10 mouse cellular contexts compared by ENCODE assay signal in the genomic region with DNA sequence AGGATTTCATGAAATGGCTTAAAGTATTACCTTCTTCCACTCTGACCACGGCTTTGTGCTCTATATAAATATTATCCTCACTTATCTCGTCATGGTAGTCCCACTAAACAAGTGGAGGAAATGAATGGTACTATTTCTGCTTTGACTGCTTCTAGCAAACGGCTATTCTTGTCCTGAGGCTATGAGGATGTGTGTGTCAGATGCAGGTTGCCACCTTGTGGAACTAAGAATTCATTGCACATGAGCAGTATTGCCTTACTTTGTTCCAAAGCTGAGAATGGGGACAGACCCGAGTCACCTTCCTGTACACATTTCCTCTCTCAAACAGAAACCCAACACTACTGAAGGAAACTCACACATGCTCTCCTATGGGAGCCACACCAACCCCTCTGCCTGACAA.
DNase-seq lines count a peak whose midpoint lies in the region; ATAC-seq and TF ChIP-seq lines count a peak whose summit lies in the region.
"Had no signal": no experiment of that assay in that cellular context is flagged by ENCODE, and none has a peak within 500 bp of the region (broad histone marks: within the 10 kb centered on the region; RNA-seq: fewer than 3 reads in every experiment).

No protein-coding gene starts in this region.

- H3K36me3 ChIP-seq in kidney, embryonic 14.5 days (ENCODE audit: control insufficient read depth, insufficient read depth, low read length), result no peaks in the 10 kb centered on the region
- no peaks in the 10 kb centered on the region for H3K36me3 ChIP-seq in liver, embryonic 14.5 days (replicated peaks; ENCODE audit: control insufficient read depth, insufficient read depth, low read depth)
- H3K36me3 ChIP-seq: embryonic facial prominence, embryonic 13.5 days; limb, embryonic 15.5 days had no signal

- H3K4me1 ChIP-seq in kidney, embryonic 14.5 days (ENCODE audit: control insufficient read depth, insufficient read depth, low read length), result no peaks in the 10 kb centered on the region
- no peaks in the 10 kb centered on the region for H3K4me1 ChIP-seq in liver, embryonic 14.5 days (replicated peaks; ENCODE audit: control insufficient read depth in 2 of 2, insufficient read depth in 2 of 2, low read length in 1 of 2)
- H3K4me1 ChIP-seq: embryonic facial prominence, embryonic 13.5 days; limb, embryonic 15.5 days had no signal

- no peak overlapping the region for H3K9ac ChIP-seq in kidney, embryonic 14.5 days (ENCODE audit: low read depth, low read length)
- H3K9ac ChIP-seq in liver, embryonic 14.5 days (replicated peaks), result no peak overlapping the region
- H3K9ac ChIP-seq: embryonic facial prominence, embryonic 13.5 days; limb, embryonic 15.5 days had no signal

- WGBS in kidney, embryonic 14.5 days, result 10% methylated on average over 4 of the region's 4 CpGs
- 1% methylated on average over 4 of the region's 4 CpGs for WGBS in liver, embryonic 14.5 days (ENCODE audit: insufficient replicate concordance)

- DNase-seq in kidney, adult 11 months, result no peak
- peak; percentile 38 for DNase-seq in CD4-positive, CD25-positive, alpha-beta regulatory T cell, adult 2 months (ENCODE audit: low read depth, low spot score)
- peak; percentile 64 for DNase-seq in adipocyte (ENCODE audit: low spot score)
- peak; percentile 38 for DNase-seq in forelimb bud, embryonic 11.5 days (ENCODE audit: low read depth, low spot score)
- no peak for DNase-seq in liver, embryonic 14.5 days (ENCODE audit: low read depth in 3 of 3, low spot score in 3 of 3)
- peak; percentile 6 for DNase-seq in retina, adult 2 months (ENCODE audit: low read depth, low spot score)
- DNase-seq in gastrocnemius, postnatal 14 days, result no peak

- no peak overlapping the region for H3K4me2 ChIP-seq in kidney, embryonic 14.5 days (replicated peaks; ENCODE audit: low read depth, low read length)
- H3K4me2 ChIP-seq in liver, embryonic 14.5 days (ENCODE audit: low read depth), result no peak overlapping the region
- H3K4me2 ChIP-seq: embryonic facial prominence, embryonic 13.5 days; limb, embryonic 15.5 days had no signal

- intact Hi-C loops in gastrocnemius, postnatal 14 days (cut with DNase I; ENCODE audit: low total_unique reads), result loop anchor here (5.0 kb wide), 1 partner anchor 149 kb away; no protein-coding TSS in a partner anchor

- H3K27me3 ChIP-seq in kidney, embryonic 14.5 days (ENCODE audit: control insufficient read depth, insufficient read depth, low read length), result no peaks in the 10 kb centered on the region
- no peaks in the 10 kb centered on the region for H3K27me3 ChIP-seq in liver, embryonic 14.5 days (ENCODE audit: control insufficient read depth, insufficient read depth, low read length)

- TF ChIP-seq EP300 in liver, embryonic 14.5 days (IDR thresholded peaks at IDR 0.05; ENCODE audit: low read depth), result no peak

- ATAC-seq in kidney, embryonic 14.5 days (ENCODE audit: low FRiP score, low TSS enrichment), result peak; percentile 69; the same call in 1 of the 2 replicates
- no peak for ATAC-seq in liver, embryonic 14.5 days (ENCODE audit: insufficient read depth)

- TF ChIP-seq CTCF in liver, embryonic 14.5 days (IDR thresholded peaks at IDR 0.05; ENCODE audit: low read depth), result peak; percentile 63

- no peak overlapping the region for H3K27ac ChIP-seq in kidney, embryonic 14.5 days (ENCODE audit: low read depth, low read length)
- no peak overlapping the region for H3K27ac ChIP-seq in liver, embryonic 14.5 days
- H3K27ac ChIP-seq: embryonic facial prominence, embryonic 13.5 days; limb, embryonic 15.5 days had no signal

- H3K4me3 ChIP-seq in kidney, embryonic 14.5 days (ENCODE audit: low read length), result no peak overlapping the region
- H3K4me3 ChIP-seq in liver, embryonic 14.5 days (ENCODE audit: insufficient read depth in 1 of 2, low read depth in 2 of 2, low read length in 2 of 2), result no peak overlapping the region
- H3K4me3 ChIP-seq: embryonic facial prominence, embryonic 13.5 days; limb, embryonic 15.5 days had no signal

- H3K9me3 ChIP-seq in kidney, embryonic 14.5 days (ENCODE audit: control insufficient read depth, low read length), result no peaks in the 10 kb centered on the region
- H3K9me3 ChIP-seq in liver, embryonic 14.5 days (ENCODE audit: control insufficient read depth, low read length), result no peaks in the 10 kb centered on the region
- H3K9me3 ChIP-seq: embryonic facial prominence, embryonic 13.5 days; limb, embryonic 15.5 days had no signal

Comparison
In these comparisons a context has a peak if more than half of its experiments do, and no peak if none do; other contexts are left out.
1. DNase-seq: peak in CD4-positive, CD25-positive, alpha-beta regulatory T cell, adult 2 months (single experiment), adipocyte (single experiment), forelimb bud, embryonic 11.5 days (single experiment) and retina, adult 2 months (single experiment); none in kidney, adult 11 months (single experiment), liver, embryonic 14.5 days (0 of 3) and gastrocnemius, postnatal 14 days (single experiment).